Comparison of ENCODE assay signal across 11 mouse cellular contexts in genomic region chr10:80052374-80052764, GRCm38 (mm10). TPM values are rescaled to one million over a fixed set of nuclear protein-coding genes. Genes with fewer than 3 reads are reported as not detected.
DNase-seq lines count a peak whose midpoint lies in the region; ATAC-seq and TF ChIP-seq lines count a peak whose summit lies in the region.
"Had no signal": no experiment of that assay in that cellular context is flagged by ENCODE, and none has a peak within 500 bp of the region (broad histone marks: within the 10 kb centered on the region; RNA-seq: fewer than 3 reads in every experiment).

No protein-coding gene starts in this region.

- TF ChIP-seq POLR2A in heart, adult 2 months (IDR thresholded peaks at IDR 0.05; ENCODE audit: insufficient read depth, low read depth, low read length) = no peak

- H3K4me3 ChIP-seq in heart, adult 2 months = no peak overlapping the region
- no peak overlapping the region for H3K4me3 ChIP-seq in lung, embryonic 14.5 days (ENCODE audit: low read depth, low read length)
- H3K4me3 ChIP-seq in embryonic facial prominence, embryonic 10.5 days = 0 out of 2 replicates have a peak overlapping the region, but pooled peaks have one; percentile 2
- no peak overlapping the region; the same call in 1 of the 2 replicates for H3K4me3 ChIP-seq in liver, embryonic 16.5 days (ENCODE audit: low read depth, low read length)

- peak overlapping the region; percentile 100 for H3K27ac ChIP-seq in heart, adult 2 months
- peak overlapping the region; percentile 62; the same call in 1 of the 2 replicates for H3K27ac ChIP-seq in lung, embryonic 14.5 days (ENCODE audit: low read depth)
- H3K27ac ChIP-seq in embryonic facial prominence, embryonic 10.5 days (replicated peaks) = peak overlapping the region; percentile 98
- H3K27ac ChIP-seq in liver, embryonic 16.5 days (ENCODE audit: low read length) = peak overlapping the region; percentile 89

- intact Hi-C loops in heart, adult 2 months (cut with DNase I) = loop anchor here (2.0 to 5.0 kb wide), 2 partner anchors 14 to 65 kb away; partner anchors contain the start of genes Cnn2 and Polr2e

- no peaks in the 10 kb centered on the region for H3K27me3 ChIP-seq in heart, adult 2 months (ENCODE audit: control insufficient read depth, insufficient read depth, low read length)
- no peaks in the 10 kb centered on the region for H3K27me3 ChIP-seq in lung, embryonic 14.5 days (ENCODE audit: insufficient read depth, low read length)
- H3K27me3 ChIP-seq in embryonic facial prominence, embryonic 10.5 days (replicated peaks; ENCODE audit: low read depth, poor library complexity, severe bottlenecking) = 0 out of 2 replicates have a peak, but pooled peaks cover 2% of the 10 kb centered on the region
- no peaks in the 10 kb centered on the region for H3K27me3 ChIP-seq in liver, embryonic 16.5 days (ENCODE audit: control insufficient read depth, insufficient read depth, low read depth, low read length)

- peaks cover 4% of the 10 kb centered on the region; the same call in 1 of the 2 replicates for H3K36me3 ChIP-seq in heart, adult 2 months (ENCODE audit: control insufficient read depth, insufficient read depth, low read length)
- H3K36me3 ChIP-seq in lung, embryonic 14.5 days (ENCODE audit: insufficient read depth) = peaks cover 22% of the 10 kb centered on the region
- H3K36me3 ChIP-seq in embryonic facial prominence, embryonic 10.5 days (replicated peaks) = peaks cover 23% of the 10 kb centered on the region
- H3K36me3 ChIP-seq in liver, embryonic 16.5 days (ENCODE audit: control insufficient read depth, insufficient read depth) = peaks cover 19% of the 10 kb centered on the region

- peaks cover 13% of the 10 kb centered on the region for H3K4me1 ChIP-seq in heart, adult 2 months (ENCODE audit: control insufficient read depth, insufficient read depth, low read length)
- peaks cover 15% of the 10 kb centered on the region for H3K4me1 ChIP-seq in lung, embryonic 14.5 days (ENCODE audit: insufficient read depth)
- H3K4me1 ChIP-seq in embryonic facial prominence, embryonic 10.5 days = peaks cover 88% of the 10 kb centered on the region
- H3K4me1 ChIP-seq in liver, embryonic 16.5 days (ENCODE audit: control insufficient read depth, low read depth, low read length) = peaks cover 54% of the 10 kb centered on the region

- H3K9me3 ChIP-seq in lung, embryonic 14.5 days (ENCODE audit: low read depth, low read length) = no peaks in the 10 kb centered on the region
- H3K9me3 ChIP-seq in embryonic facial prominence, embryonic 10.5 days = no peaks in the 10 kb centered on the region
- H3K9me3 ChIP-seq in liver, embryonic 16.5 days (replicated peaks; ENCODE audit: control insufficient read depth, low read length) = no peaks in the 10 kb centered on the region

- H3K79me2 ChIP-seq in heart, adult 2 months (replicated peaks; ENCODE audit: control insufficient read depth, insufficient read depth, low read length) = no peaks in the 10 kb centered on the region

- DNase-seq in heart, adult 2 months = no peak
- DNase-seq in heart, postnatal 4 days = no peak
- DNase-seq in lung, embryonic 14.5 days = no peak
- no peak for DNase-seq in lung, postnatal 14 days
- DNase-seq in embryonic facial prominence, embryonic 10.5 days (ENCODE audit: low spot score) = no peak
- DNase-seq in urinary bladder, adult 18-20 months (ENCODE audit: low spot score in 2 of 2) = no peak
- DNase-seq in urinary bladder, postnatal 25 days (ENCODE audit: low spot score) = no peak
- DNase-seq: cerebellum, postnatal 14 days; spleen, adult 18-20 months had no signal

- peak overlapping the region; percentile 3; the same call in 1 of the 2 replicates for H3K9ac ChIP-seq in heart, adult 2 months (ENCODE audit: low read depth, low read length)
- H3K9ac ChIP-seq in lung, embryonic 14.5 days = no peak overlapping the region
- peak overlapping the region; percentile 52; the same call in 1 of the 2 replicates for H3K9ac ChIP-seq in liver, embryonic 16.5 days (ENCODE audit: low read depth, low read length)

- ATAC-seq in lung, embryonic 14.5 days (ENCODE audit: insufficient read depth) = no peak
- ATAC-seq in liver, embryonic 16.5 days (ENCODE audit: low read depth) = no peak
- ATAC-seq: activated CD4-positive, CD25-positive, alpha-beta regulatory T cell, adult 4 months had no signal

- 85% methylated on average over 5 of the region's 5 CpGs for WGBS in heart, adult 2 months
- 80% methylated on average over 5 of the region's 5 CpGs for WGBS in lung, embryonic 14.5 days
- WGBS in embryonic facial prominence, embryonic 10.5 days = 82% methylated on average over 5 of the region's 5 CpGs
- WGBS in liver, embryonic 16.5 days (ENCODE audit: insufficient replicate concordance) = 77% methylated on average over 5 of the region's 5 CpGs

- no peak for TF ChIP-seq CTCF in heart, adult 2 months (IDR thresholded peaks at IDR 0.05)
- no peak for TF ChIP-seq CTCF in lung, embryonic 14.5 days (IDR thresholded peaks at IDR 0.05; ENCODE audit: low read depth)

- no peak for TF ChIP-seq EP300 in heart, adult 2 months (IDR thresholded peaks at IDR 0.05; ENCODE audit: insufficient read depth, low read depth, low read length)

- no peak overlapping the region for H3K4me2 ChIP-seq in lung, embryonic 14.5 days
- H3K4me2 ChIP-seq in liver, embryonic 16.5 days (ENCODE audit: low read depth, low read length) = peak overlapping the region; percentile 28; the same call in 1 of the 2 replicates

RNA-seq across cellular contexts. Expression of gene Gpx4, which starts 5.4 kb away (rescaled TPM):
- total RNA-seq in heart, adult 2 months (2021) = 1,000 to 10,000 TPM in 1 of 2 experiments, 100 to 1,000 TPM in 1; 832 to 1,055 TPM
- polyA plus RNA-seq in heart, adult 2 months (2012; rRNA removed) = 860 and 993 TPM in 2 replicates
- 100 to 1,000 TPM; 450 to 489 TPM for total RNA-seq in heart, postnatal 4 days (2021)
- polyA plus RNA-seq in lung, embryonic 14.5 days (2014; fragmentation: Nextera tagmentation; extraction: Ambion mirVana) = 471 and 474 TPM in 2 replicates
- 618 and 672 TPM in 2 replicates for polyA plus RNA-seq in embryonic facial prominence, embryonic 10.5 days (2016; fragmentation: Nextera tagmentation; extraction: Ambion mirVana)
- polyA plus RNA-seq in liver, embryonic 16.5 days (2015; fragmentation: Nextera tagmentation; extraction: Ambion mirVana) = 553 and 567 TPM in 2 replicates

RNA-seq across cellular contexts. Expression of gene Polr2e, which starts 12.8 kb away (rescaled TPM):
- total RNA-seq in heart, adult 2 months (2021) = 10 to 100 TPM; 78.3 to 89.8 TPM
- 182 and 194 TPM in 2 replicates for polyA plus RNA-seq in heart, adult 2 months (2012; rRNA removed)
- 10 to 100 TPM; 66.6 to 70.7 TPM for total RNA-seq in heart, postnatal 4 days (2021)
- polyA plus RNA-seq in lung, embryonic 14.5 days (2014; fragmentation: Nextera tagmentation; extraction: Ambion mirVana) = 240 and 258 TPM in 2 replicates
- 312 and 316 TPM in 2 replicates for polyA plus RNA-seq in embryonic facial prominence, embryonic 10.5 days (2016; fragmentation: Nextera tagmentation; extraction: Ambion mirVana)
- polyA plus RNA-seq in liver, embryonic 16.5 days (2015; fragmentation: Nextera tagmentation; extraction: Ambion mirVana) = 66.8 and 70.1 TPM in 2 replicates

RNA-seq across cellular contexts. Expression of gene Arhgap45, which starts 35.9 kb away (rescaled TPM):
- total RNA-seq in heart, adult 2 months (2021) = 1 to 10 TPM; 3.5 to 5.1 TPM
- 8.9 and 16.6 TPM in 2 replicates for polyA plus RNA-seq in heart, adult 2 months (2012; rRNA removed)
- total RNA-seq in heart, postnatal 4 days (2021) = 1 to 10 TPM; 4.0 to 4.1 TPM
- 11.2 and 13.2 TPM in 2 replicates for polyA plus RNA-seq in lung, embryonic 14.5 days (2014; fragmentation: Nextera tagmentation; extraction: Ambion mirVana)
- polyA plus RNA-seq in embryonic facial prominence, embryonic 10.5 days (2016; fragmentation: Nextera tagmentation; extraction: Ambion mirVana) = 11.2 and 11.3 TPM in 2 replicates
- 16.6 and 17.3 TPM in 2 replicates for polyA plus RNA-seq in liver, embryonic 16.5 days (2015; fragmentation: Nextera tagmentation; extraction: Ambion mirVana)

RNA-seq across cellular contexts. Expression of gene Sbno2, which starts 53.0 kb away (rescaled TPM):
- 10 to 100 TPM; 10.6 to 11.2 TPM for total RNA-seq in heart, adult 2 months (2021)
- 16.9 and 18.0 TPM in 2 replicates for polyA plus RNA-seq in heart, adult 2 months (2012; rRNA removed)
- 10 to 100 TPM; 19.0 to 19.4 TPM for total RNA-seq in heart, postnatal 4 days (2021)
- 13.9 and 16.3 TPM in 2 replicates for polyA plus RNA-seq in lung, embryonic 14.5 days (2014; fragmentation: Nextera tagmentation; extraction: Ambion mirVana)
- polyA plus RNA-seq in embryonic facial prominence, embryonic 10.5 days (2016; fragmentation: Nextera tagmentation; extraction: Ambion mirVana) = 16.2 and 18.2 TPM in 2 replicates
- 10.3 and 11.8 TPM in 2 replicates for polyA plus RNA-seq in liver, embryonic 16.5 days (2015; fragmentation: Nextera tagmentation; extraction: Ambion mirVana)

RNA-seq across cellular contexts. Expression of gene Abca7, which starts 56.1 kb away (rescaled TPM):
- total RNA-seq in heart, adult 2 months (2021) = 1 to 10 TPM; 6.6 to 8.0 TPM
- 9.2 and 10.8 TPM in 2 replicates for polyA plus RNA-seq in heart, adult 2 months (2012; rRNA removed)
- 1 to 10 TPM; 6.9 to 8.1 TPM for total RNA-seq in heart, postnatal 4 days (2021)
- polyA plus RNA-seq in lung, embryonic 14.5 days (2014; fragmentation: Nextera tagmentation; extraction: Ambion mirVana) = 3.0 and 3.5 TPM in 2 replicates
- polyA plus RNA-seq in embryonic facial prominence, embryonic 10.5 days (2016; fragmentation: Nextera tagmentation; extraction: Ambion mirVana) = 2.9 and 3.2 TPM in 2 replicates
- polyA plus RNA-seq in liver, embryonic 16.5 days (2015; fragmentation: Nextera tagmentation; extraction: Ambion mirVana) = 8.6 and 9.0 TPM in 2 replicates
